Mouse (Mus musculus) bone marrow, adult 2 months (tissue): ENCODE results near the gene Apbb2.

ENCODE experiments used
- CTCF ChIP-seq: fragments of 200-500 bp; IDR thresholded peaks from 2 replicates; pipeline ENCODE4 v1.5.1; 2011; ENCODE audit warnings: low read length, control low read depth; ENCODE audit not compliant: control insufficient read depth, insufficient read depth
- POLR2A ChIP-seq: fragments of 200-500 bp; IDR thresholded peaks from 2 replicates; pipeline ENCODE4 v1.6.1; 2011; ENCODE audit warnings: low read depth, mild to moderate bottlenecking, control low read depth, low read length, borderline replicate concordance; ENCODE audit not compliant: control insufficient read depth

- no peak for TF ChIP-seq POLR2A
- TF ChIP-seq CTCF = no peak
Observed at GRCm38 (mm10) chr5:66572086-66572855, 46.3 kb downstream of the Apbb2 start.
